Mouse (Mus musculus) G1E (cell line): ENCODE data around the gene Cwc22.

Source experiments
- CTCF ChIP-seq: IDR thresholded peaks from 2 replicates; pipeline ENCODE4 v1.5.1; 2012; ENCODE audit warnings: low read depth, low read length, inconsistent platforms, mixed read lengths
- GATA1 ChIP-seq: IDR thresholded peaks from 2 replicates; pipeline ENCODE4 v1.6.1; 2012; ENCODE audit warnings: borderline replicate concordance, low read length, inconsistent platforms, mixed read lengths

DNA sequence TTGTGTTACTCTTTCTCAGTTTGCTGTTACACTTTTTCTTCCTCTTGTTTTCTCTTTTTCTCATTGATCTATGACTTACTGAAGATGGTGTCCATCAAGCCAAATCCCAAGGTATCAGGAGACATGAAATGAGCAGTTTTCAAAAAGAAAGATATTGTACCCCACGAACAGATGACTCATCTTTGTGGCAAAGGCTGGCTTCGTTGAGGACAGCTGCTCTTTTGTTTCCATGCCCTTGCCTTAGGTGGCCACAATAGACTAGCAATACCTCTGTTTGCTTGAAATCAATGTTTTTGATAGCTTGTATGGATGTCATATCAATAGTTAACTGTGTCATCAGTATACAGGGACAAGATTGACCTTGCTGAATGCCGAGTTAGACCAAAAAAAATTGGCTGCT, 71.5 kb downstream of the Cwc22 start:
- no peak for TF ChIP-seq CTCF
- TF ChIP-seq GATA1: no peak
